Mouse (Mus musculus) neutrophil, adult 5-6 weeks (primary cell): ENCODE data around the gene Rab19. TPM values are rescaled to one million over a fixed set of nuclear protein-coding genes. Genes with fewer than 3 reads are reported as not detected.
"Not testable (repeated sequence)": the region's sequence is repeated elsewhere in the genome, so short reads cannot be mapped to it uniquely, and the experiment has no call there.

Experiments
- ATAC-seq: fragments of 151-379, 151-347 bp; 2 replicates; pipeline ENCODE4 v1.8.0; 2017; ENCODE audit warnings: mild to moderate bottlenecking, moderate TSS enrichment; ENCODE audit not compliant: insufficient number of reproducible peaks, poor library complexity, low FRiP score, severe bottlenecking; ENCODE audit errors: extremely low read depth
- total RNA-seq: library from RNA; stranded (forward); fragments of 200-1000 nt; gene quantifications from 2 replicates; pipeline ENCODE4 v1.2.3, GENCODE M21; 2017

Gene Rab19
- total RNA-seq, 1 experiment from 2014 or later, result 15.6 TPM

DNA sequence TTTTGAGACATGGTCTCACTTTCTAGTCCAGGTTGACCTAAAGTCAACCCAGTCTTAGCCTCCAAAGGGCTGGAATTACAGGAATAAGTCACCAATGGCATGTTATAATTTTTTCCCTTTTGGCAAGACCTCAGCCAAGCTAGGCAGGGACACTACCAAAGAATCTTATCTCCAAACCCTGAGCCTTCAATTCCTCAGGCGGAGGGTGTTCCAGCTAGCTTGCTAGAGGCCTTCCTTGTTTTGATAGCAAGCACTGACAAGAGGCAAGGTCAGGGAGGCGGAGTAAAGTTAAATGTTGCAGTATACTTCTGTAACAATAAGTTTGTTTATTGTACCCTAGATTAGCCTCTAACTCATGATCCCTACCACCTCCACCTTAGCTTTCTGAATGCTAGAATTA, 44.2 kb downstream of the Rab19 start:
- ATAC-seq, result no peak

DNA sequence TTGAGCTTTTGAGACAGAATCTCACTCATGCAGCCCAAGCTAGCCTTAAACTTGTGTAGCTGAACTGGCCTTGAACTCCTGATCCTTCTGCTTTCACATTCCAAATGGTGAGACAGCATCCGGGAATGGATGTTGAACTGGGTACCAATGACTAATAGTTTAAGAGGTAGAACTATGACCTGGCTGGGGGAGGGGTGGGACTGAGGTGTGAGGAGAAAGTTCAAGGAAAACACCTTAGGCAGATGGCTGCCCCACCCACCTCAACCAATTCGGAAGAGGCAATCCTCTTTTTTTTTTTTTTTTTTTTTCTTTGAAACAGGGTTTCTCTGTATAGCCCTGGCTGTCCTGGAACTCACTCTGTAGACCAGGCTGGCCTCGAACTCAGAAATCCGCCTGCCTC, 45.8 kb downstream of the Rab19 start:
- no peak for ATAC-seq

DNA sequence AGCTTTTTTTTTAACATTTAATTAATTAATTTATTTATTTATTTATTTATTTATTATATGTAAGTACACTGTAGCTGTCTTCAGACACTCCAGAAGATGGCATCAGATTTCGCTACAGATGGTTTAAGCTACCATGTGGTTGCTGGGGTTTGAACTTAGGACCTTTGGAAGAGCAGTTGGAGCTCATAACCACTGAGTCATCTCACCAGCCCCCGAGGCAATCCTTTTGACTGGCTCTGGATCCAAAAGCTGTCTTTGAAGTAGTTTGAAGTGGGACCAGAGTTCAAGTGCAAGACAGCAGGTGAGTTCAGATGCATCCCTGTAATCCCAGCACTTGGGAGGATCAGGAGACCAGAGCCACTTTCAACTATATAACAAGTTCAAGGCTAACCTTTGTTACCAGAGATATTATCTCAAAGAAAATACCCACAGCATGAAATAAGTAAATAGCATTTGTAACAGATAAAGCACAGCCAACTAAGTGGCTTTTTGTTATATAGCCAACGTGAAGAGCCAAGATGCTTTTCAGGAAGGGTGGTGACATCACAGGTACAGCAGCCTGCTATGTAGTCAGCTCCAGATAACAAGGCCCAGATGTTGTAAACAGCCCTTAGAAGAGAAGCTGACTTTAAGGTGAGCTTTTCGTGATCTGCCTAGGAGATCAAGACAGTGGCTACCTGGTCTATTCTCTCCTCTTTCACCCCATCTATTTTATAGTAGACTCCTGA, 46.5 kb downstream of the Rab19 start:
- ATAC-seq, result no peak

DNA sequence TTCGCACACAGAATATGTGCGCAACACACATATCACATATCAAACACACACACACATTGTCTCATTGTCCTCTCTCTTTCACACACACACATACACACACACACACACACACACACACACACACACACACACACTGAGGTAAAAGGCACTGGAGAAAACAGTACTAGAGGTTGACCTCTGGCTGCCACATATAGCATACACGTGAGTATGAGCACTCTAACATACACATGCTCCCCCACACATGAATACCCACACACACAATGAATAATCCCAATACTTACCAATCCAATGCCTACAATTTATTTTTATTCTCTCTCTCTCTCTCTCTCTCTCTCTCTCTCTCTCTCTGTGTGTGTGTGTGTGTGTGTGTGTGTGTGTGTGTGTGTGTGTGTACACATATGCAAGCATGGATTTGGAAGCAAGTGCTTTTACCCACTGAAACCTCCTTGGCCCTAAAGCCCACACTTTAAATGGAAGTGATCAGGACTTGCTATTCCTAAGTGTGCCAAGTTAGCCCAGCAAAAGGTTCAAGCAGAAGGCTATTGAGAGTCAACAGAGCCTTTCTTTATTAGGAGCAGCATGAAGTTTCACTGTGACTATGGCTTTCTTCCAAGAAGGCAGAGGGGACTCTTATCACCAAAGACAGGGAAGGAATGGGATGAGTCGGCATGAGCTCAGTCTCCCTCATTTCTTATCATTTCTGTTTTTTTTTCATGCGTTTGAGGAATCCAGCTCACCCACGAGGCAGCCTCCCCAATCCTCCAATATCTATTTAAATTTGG, 48.2 kb downstream of the Rab19 start:
- ATAC-seq, result no peak

DNA sequence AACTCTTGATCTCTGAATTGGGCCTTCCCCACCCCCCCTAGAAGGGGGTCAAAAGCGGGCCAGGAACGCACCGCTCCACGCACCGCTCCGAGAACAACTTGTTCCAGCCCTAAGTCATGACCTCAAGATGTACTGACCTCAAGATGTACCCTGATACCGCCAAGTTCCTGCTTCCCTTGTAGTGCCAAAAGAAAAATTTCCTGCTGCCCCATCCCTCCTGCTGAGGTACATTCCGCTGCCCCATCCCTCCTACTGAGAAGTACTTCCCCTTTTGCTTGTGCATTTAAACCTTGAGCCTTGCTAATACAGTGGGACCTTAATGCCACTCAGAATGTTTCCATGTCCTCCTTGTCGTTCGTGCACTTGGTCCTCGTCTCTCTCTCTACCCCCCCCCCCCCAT, 49.7 kb downstream of the Rab19 start:
- ATAC-seq, result no peak

DNA sequence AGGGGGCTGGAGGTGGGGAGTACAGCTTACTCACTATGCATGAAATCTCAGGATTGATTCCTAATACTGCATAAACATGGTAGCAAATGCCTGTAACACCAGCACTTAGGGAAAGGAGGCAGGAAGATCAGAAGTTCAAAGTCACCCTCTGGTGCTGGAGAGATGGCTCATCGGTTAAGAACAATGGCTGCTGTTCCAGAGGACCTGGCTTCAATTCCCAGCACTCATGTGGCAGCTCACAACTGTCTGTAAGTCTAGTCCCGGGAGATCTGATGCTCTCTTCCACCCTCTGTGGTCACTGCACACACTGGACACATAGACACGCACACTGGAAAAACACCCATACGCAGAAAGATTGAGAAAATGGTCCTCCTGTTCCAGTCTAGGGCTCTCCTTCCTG, 52.2 kb downstream of the Rab19 start:
- no peak for ATAC-seq

DNA sequence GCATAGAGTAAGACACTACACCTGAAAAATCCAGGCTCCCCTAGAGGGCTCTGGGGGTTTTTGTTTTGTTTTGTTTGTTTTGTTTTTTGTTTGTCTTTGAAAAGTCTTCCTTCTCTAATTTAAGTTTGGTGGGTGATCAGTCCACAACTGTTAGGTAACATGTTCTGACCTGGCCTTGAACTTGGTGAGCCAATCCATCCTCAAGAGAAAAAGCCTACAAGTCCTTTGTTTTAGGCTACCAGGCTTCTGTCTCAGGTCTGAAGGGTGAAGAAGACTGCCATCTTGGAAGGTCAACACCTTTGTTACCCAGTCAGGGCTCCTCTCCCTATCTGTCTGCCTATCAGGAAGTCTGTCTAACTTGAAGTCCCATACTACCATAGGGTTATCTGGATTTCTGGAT, 52.7 kb downstream of the Rab19 start:
- no peak for ATAC-seq

DNA sequence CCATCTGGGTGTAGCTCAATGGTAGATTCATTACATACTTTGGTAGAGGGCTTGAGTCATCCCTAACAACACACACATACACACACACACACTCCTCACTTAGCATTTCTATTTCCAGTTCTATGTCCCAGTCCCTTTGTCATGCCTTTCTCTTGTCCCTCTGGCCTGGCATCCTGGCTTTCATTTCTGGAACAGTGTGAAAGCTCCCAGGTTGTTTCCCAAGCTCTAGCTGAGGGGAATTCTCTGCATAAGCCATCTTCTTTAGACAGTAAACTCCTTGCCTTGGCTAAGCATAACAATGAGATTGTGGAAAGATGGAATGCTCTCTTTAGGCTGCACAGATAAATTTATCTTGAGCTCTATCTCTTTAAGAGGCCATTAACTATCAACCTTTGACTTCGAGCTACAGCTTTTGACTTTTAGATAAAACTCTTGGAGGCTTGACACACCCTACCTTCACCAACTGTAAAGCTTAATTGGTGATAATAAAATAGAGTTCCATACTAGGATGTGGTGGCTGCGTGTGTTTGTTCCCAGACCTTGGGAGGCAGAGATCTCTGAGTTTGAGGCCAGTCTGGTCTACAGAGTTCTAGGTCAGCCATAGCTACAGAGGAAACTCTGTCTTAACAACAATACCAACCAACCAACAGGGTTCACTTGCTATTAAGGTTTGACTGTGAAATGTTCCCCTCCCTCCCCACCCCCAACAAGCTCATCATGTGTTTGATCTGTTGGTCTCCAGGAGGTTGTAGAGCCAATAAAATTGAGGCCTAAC, 53.3 kb downstream of the Rab19 start:
- no peak for ATAC-seq

DNA sequence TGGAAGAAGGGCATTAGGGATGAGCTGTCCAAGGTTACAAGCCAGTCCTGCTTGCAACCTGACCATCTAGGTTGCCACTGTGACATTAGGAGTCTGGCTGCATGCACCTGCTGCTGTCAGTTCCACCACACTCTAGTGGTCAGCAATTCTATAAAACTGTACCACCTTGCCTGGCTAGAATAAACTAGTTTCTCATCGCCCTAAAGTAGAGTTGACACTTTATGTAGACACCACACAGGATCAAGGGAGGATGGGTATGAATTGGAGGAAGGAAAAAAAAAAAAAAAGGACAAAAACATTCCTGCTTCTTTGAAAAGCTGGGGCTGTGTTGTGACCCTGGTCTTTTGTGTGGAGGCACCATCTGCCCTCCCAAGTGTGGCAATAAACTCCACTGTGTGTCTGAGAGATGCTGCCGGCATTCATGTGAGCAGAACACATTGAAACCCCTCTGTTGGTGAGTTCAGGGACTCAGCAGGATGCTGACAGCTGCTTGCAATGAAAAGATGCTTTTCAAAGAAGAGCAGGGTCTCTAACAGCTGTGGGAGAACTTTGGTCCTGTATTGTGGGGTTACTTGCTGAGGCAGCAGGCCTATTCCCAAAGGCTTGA, 54.0 kb downstream of the Rab19 start:
- ATAC-seq, result no peak

DNA sequence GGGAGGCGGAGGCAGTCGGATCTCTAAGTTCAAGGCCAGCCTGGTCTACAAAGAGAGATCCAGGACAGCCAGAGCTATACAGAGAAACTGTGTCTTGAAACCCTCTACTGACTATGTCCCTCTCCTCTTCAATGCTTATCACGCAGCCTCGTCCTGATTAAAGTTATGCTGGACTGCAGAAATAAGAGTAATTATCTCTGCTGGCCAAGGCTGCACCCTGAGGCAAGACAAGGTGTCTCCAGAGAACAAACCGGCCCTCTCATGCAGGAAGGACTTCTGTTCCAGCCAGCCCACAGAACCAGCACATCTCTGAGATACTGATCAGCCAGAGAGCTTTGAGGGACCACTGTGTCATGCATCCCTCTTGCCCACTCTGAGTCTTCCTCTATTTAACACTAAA, 54.9 kb downstream of the Rab19 start:
- no peak for ATAC-seq

DNA sequence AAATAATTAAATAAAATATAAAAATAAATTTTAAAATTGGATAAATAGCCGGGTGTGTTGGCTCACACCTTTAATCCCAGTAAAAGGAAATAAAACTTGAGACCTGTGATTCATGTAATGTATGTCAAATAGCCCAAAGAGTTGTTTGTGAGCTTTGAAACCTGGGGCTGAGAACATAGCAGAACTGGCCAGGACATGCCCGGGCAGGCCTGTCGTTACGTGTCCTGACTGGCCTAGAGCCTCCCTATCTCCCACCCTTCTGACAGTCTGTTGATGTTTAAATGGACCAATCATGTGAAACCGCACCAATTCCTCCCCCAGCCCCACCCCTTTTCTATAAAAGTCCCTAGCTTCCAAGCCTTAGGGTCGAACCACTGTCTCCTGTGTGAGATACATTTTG, 56.5 kb downstream of the Rab19 start:
- not testable (repeated sequence) for ATAC-seq

Other genes starting within 250 kb of the Rab19 start
- gene Kdm7a, start 174.4 kb upstream of the Rab19 start, total RNA-seq, result 187 and 199 TPM in 2 replicates
- 28.6 and 29.4 TPM in 2 replicates for gene Slc37a3, start 3.5 kb upstream of the Rab19 start, total RNA-seq
- 246 and 268 TPM in 2 replicates for gene Mkrn1, start 39.3 kb downstream of the Rab19 start, total RNA-seq
- 0.12 and 1.4 TPM in 2 replicates for gene Dennd2a, start 176.7 kb downstream of the Rab19 start, total RNA-seq
- 13.6 and 13.8 TPM in 2 replicates for gene Adck2, start 192.7 kb downstream of the Rab19 start, total RNA-seq
- gene Gm42420, start 204.6 kb downstream of the Rab19 start, total RNA-seq, result 0.81 TPM in 1 of 2 replicates, not detected in the other
- gene Ndufb2, start 211.4 kb downstream of the Rab19 start, total RNA-seq, result 22.7 and 28.4 TPM in 2 replicates